Mouse (Mus musculus) intestine, embryonic 16.5 days (tissue): ENCODE data around the gene Exoc4. TPM values are rescaled to one million over a fixed set of nuclear protein-coding genes. Genes with fewer than 3 reads are reported as not detected.

Experiments
- ATAC-seq: fragments of 200-750 bp; cut with Nextera tagmentation; 2 replicates; pipeline ENCODE4 v1.8.0; 2017; ENCODE audit warnings: moderate TSS enrichment, moderate library complexity
- H3K27ac ChIP-seq: fragments of 300-500 bp; sonication (generic); 2 replicates; pipeline ENCODE4 v1.5.1; 2014; ENCODE audit warnings: mild to moderate bottlenecking, low read length
- H3K27me3 ChIP-seq: fragments of 300-500 bp; sonication (generic); replicated peaks from 2 replicates; pipeline ENCODE4 v1.6.1; 2014; ENCODE audit warnings: low read length, control low read depth, mixed read lengths; ENCODE audit not compliant: control insufficient read depth, insufficient read depth
- H3K36me3 ChIP-seq: fragments of 300-500 bp; sonication (generic); 2 replicates; pipeline ENCODE4 v1.6.1; 2014; ENCODE audit warnings: low read length, control low read depth; ENCODE audit not compliant: control insufficient read depth, insufficient read depth
- H3K4me1 ChIP-seq: fragments of 300-500 bp; sonication (generic); 2 replicates; pipeline ENCODE4 v1.6.1; 2014; ENCODE audit warnings: low read length, control low read depth, mixed read lengths; ENCODE audit not compliant: control insufficient read depth, insufficient read depth
- H3K4me2 ChIP-seq: fragments of 300-500 bp; sonication (generic); 2 replicates; pipeline ENCODE4 v1.6.1; 2014; ENCODE audit warnings: low read depth, low read length, control low read depth
- H3K4me3 ChIP-seq: fragments of 300-500 bp; sonication (generic); 2 replicates; pipeline ENCODE4 v1.5.1; 2014; ENCODE audit warnings: mild to moderate bottlenecking, low read length
- H3K9ac ChIP-seq: fragments of 300-500 bp; sonication (generic); 2 replicates; pipeline ENCODE4 v1.6.1; 2014; ENCODE audit warnings: low read depth, low read length
- H3K9me3 ChIP-seq: fragments of 300-500 bp; sonication (generic); 2 replicates; pipeline ENCODE4 v1.6.1; 2016; ENCODE audit warnings: low read length, control low read depth; ENCODE audit not compliant: control insufficient read depth
- WGBS: fragments of 180-500 bp; shearing (Covaris S2); extraction: QIAGEN DNeasy Blood & Tissue Kit; methylation state at CpG from one replicate; pipeline ENCODE4 v1.1.7; 2014; 5-methylcytosine and 5-hydroxymethylcytosine counted together
- polyA plus RNA-seq: library from polyadenylated mRNA; unstranded; fragments of >200 nt; fragmentation: Nextera tagmentation; extraction: Ambion mirVana; gene quantifications from 2 replicates; pipeline ENCODE4 v1.2.1, GENCODE M21; 2015

Exoc4 gene
- polyA plus RNA-seq, 1 experiment from 2014 or later, result 24.1 TPM

GRCm38 (mm10) chr6:33496141-33496855, 247.4 kb downstream of the Exoc4 start:
- no peaks in the 10 kb centered on the region for H3K36me3 ChIP-seq
- H3K4me3 ChIP-seq, result no peak overlapping the region
- no peaks in the 10 kb centered on the region for H3K4me1 ChIP-seq
- H3K4me2 ChIP-seq, result no peak overlapping the region
- H3K9me3 ChIP-seq, result no peaks in the 10 kb centered on the region
- H3K9ac ChIP-seq, result no peak overlapping the region
- 67% methylated on average over 6 of the region's 6 CpGs for WGBS
- ATAC-seq, result no peak
- H3K27me3 ChIP-seq, result no peaks in the 10 kb centered on the region
- H3K27ac ChIP-seq, result no peak overlapping the region

- H3K4me1 ChIP-seq, result no peaks in the 10 kb centered on the region
- no peak overlapping the region for H3K4me3 ChIP-seq
- no peak overlapping the region for H3K27ac ChIP-seq
- H3K9ac ChIP-seq, result no peak overlapping the region
- H3K36me3 ChIP-seq, result no peaks in the 10 kb centered on the region
- no peaks in the 10 kb centered on the region for H3K9me3 ChIP-seq
- no peaks in the 10 kb centered on the region for H3K27me3 ChIP-seq
- no peak for ATAC-seq
- H3K4me2 ChIP-seq, result no peak overlapping the region
These were observed 248.5 kb downstream of the Exoc4 start for GRCm38 (mm10) chr6:33497348-33497747.

GRCm38 (mm10) chr6:33502388-33502787, 253.5 kb downstream of the Exoc4 start:
- H3K4me3 ChIP-seq, result no peak overlapping the region
- H3K4me1 ChIP-seq, result no peaks in the 10 kb centered on the region
- H3K9me3 ChIP-seq, result no peaks in the 10 kb centered on the region
- no peaks in the 10 kb centered on the region for H3K27me3 ChIP-seq
- 83% methylated on average over 4 of the region's 4 CpGs for WGBS
- ATAC-seq, result no peak
- no peak overlapping the region for H3K9ac ChIP-seq
- no peak overlapping the region for H3K4me2 ChIP-seq
- no peak overlapping the region for H3K27ac ChIP-seq
- H3K36me3 ChIP-seq, result no peaks in the 10 kb centered on the region

GRCm38 (mm10) chr6:33503381-33503780, 254.5 kb downstream of the Exoc4 start:
- H3K9ac ChIP-seq, result no peak overlapping the region
- no peak overlapping the region for H3K4me2 ChIP-seq
- 80% methylated on average over 3 of the region's 3 CpGs for WGBS
- H3K4me1 ChIP-seq, result no peaks in the 10 kb centered on the region
- H3K27me3 ChIP-seq, result no peaks in the 10 kb centered on the region
- H3K4me3 ChIP-seq, result no peak overlapping the region
- no peak for ATAC-seq
- no peak overlapping the region for H3K27ac ChIP-seq
- no peaks in the 10 kb centered on the region for H3K9me3 ChIP-seq
- no peaks in the 10 kb centered on the region for H3K36me3 ChIP-seq

GRCm38 (mm10) chr6:33507134-33507533, 258.2 kb downstream of the Exoc4 start:
- ATAC-seq, result no peak
- Histone ChIP-seq H3K27me3 (no peaks in the 10 kb centered on the region), H3K4me2 (no peak overlapping the region), H3K4me3 (no peak overlapping the region), H3K36me3 (no peaks in the 10 kb centered on the region), H3K9ac (no peak overlapping the region), H3K27ac (no peak overlapping the region), H3K9me3 (no peaks in the 10 kb centered on the region), H3K4me1 (no peaks in the 10 kb centered on the region)

- Histone ChIP-seq H3K9me3 (no peaks in the 10 kb centered on the region), H3K27me3 (no peaks in the 10 kb centered on the region), H3K4me1 (peaks cover 4% of the 10 kb centered on the region), H3K9ac (no peak overlapping the region), H3K27ac (peak overlapping the region; percentile 23; the same call in 1 of the 2 replicates), H3K36me3 (no peaks in the 10 kb centered on the region), H3K4me2 (no peak overlapping the region), H3K4me3 (no peak overlapping the region)
- ATAC-seq, result no peak
- WGBS, result 29% methylated on average over 4 of the region's 4 CpGs
These were observed 266.5 kb downstream of the Exoc4 start for GRCm38 (mm10) chr6:33515391-33515790.

- WGBS, result 87% methylated on average over 6 of the region's 6 CpGs
- H3K4me1 ChIP-seq, result peaks cover 4% of the 10 kb centered on the region
- no peak for ATAC-seq
These were observed 267.9 kb downstream of the Exoc4 start for GRCm38 (mm10) chr6:33516798-33517197.

GRCm38 (mm10) chr6:33517890-33518410, 269.1 kb downstream of the Exoc4 start:
- no peak for ATAC-seq
- Histone ChIP-seq H3K9ac (no peak overlapping the region), H3K9me3 (no peaks in the 10 kb centered on the region), H3K4me3 (no peak overlapping the region), H3K4me2 (no peak overlapping the region), H3K27me3 (no peaks in the 10 kb centered on the region), H3K27ac (no peak overlapping the region), H3K4me1 (peaks cover 4% of the 10 kb centered on the region), H3K36me3 (no peaks in the 10 kb centered on the region)
- WGBS, result 48% methylated on average over 5 of the region's 5 CpGs

More at GRCm38 (mm10) chr6:33516798-33517197, 267.9 kb downstream of the Exoc4 start:
- Histone ChIP-seq H3K4me3 (no peak overlapping the region), H3K27ac (no peak overlapping the region), H3K9me3 (no peaks in the 10 kb centered on the region), H3K4me2 (no peak overlapping the region), H3K9ac (no peak overlapping the region), H3K27me3 (no peaks in the 10 kb centered on the region), H3K36me3 (no peaks in the 10 kb centered on the region)

- Histone ChIP-seq H3K36me3 (no peaks in the 10 kb centered on the region), H3K27me3 (no peaks in the 10 kb centered on the region), H3K9ac (no peak overlapping the region), H3K4me3 (no peak overlapping the region), H3K9me3 (no peaks in the 10 kb centered on the region), H3K4me2 (no peak overlapping the region), H3K4me1 (no peaks in the 10 kb centered on the region), H3K27ac (no peak overlapping the region)
- 77% methylated on average over 7 of the region's 7 CpGs for WGBS
- ATAC-seq, result no peak
These were observed 276.9 kb downstream of the Exoc4 start for GRCm38 (mm10) chr6:33525695-33526366.
